Mouse (Mus musculus): ENCODE results near the gene Sardh.

DNA sequence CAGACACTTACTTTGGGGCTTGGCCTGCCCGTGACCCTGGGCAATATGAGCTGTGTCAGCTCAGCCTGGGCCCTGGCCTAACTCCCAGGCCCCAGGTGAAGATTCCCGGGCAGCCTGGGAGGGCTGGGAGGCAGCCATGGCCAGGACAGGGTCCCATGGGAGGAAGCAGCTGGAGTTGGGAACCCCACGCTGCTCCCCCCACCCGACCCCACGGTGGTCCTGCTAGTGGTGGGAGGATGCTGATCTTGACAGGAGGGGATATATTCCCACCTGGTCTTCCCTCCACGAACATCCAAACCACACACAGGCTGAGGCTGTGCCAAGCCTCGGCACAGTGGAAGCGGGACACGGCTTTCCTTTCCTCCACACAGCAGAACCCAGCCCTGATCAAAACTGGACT is 38.8 kb downstream of the Sardh start:
- no peak for TF ChIP-seq CTCF (IDR thresholded peaks at IDR 0.05)
- no peak for TF ChIP-seq POLR2A (IDR thresholded peaks at IDR 0.05; ENCODE audit: insufficient read depth, low read depth, low read length)
